Mouse (Mus musculus): ENCODE results near the gene Gm20390.

GRCm38 (mm10) chr11:93944986-93945385 is 23.1 kb downstream of the Gm20390 start:
- TF ChIP-seq EP300 (IDR thresholded peaks at IDR 0.05; ENCODE audit: low read depth) (no peak), CTCF (IDR thresholded peaks at IDR 0.05; ENCODE audit: low read depth) (no peak)

All from liver, embryonic 14.5 days (tissue).